Mouse (Mus musculus): ENCODE measurements at regions not wholly inside any gene's neighbourhood (a gene's known extent, or its start where the extent isn't known, plus 50 kb on each side); places are given as distances from the start of the nearest gene placed in this dataset.
A peak's percentile ranks its signal among the peaks of the same experiment; 100 is the strongest.
"Not testable (repeated sequence)": the region's sequence is repeated elsewhere in the genome, so short reads cannot be mapped to it uniquely, and the experiment has no call there.

GRCm38 (mm10) chr14:48583516-48583915, 90.1 kb downstream of the Otx2 start:
- no peak overlapping the region for H3K4me3 ChIP-seq (ENCODE audit: low read depth, low read length)
- H3K4me1 ChIP-seq (replicated peaks; ENCODE audit: control insufficient read depth, insufficient read depth, low read length) = peaks cover 3% of the 10 kb centered on the region
- ATAC-seq (replicated peaks; ENCODE audit: low FRiP score) (no peak), DNase-seq (ENCODE audit: low spot score) (no peak)
- no peak overlapping the region for H3K9ac ChIP-seq (ENCODE audit: low read depth, low read length)
- no peaks in the 10 kb centered on the region for H3K9me3 ChIP-seq (ENCODE audit: control insufficient read depth, low read length)
- H3K27me3 ChIP-seq (replicated peaks; ENCODE audit: control insufficient read depth, insufficient read depth, low read length) = no peaks in the 10 kb centered on the region
- no peaks in the 10 kb centered on the region for H3K36me3 ChIP-seq (ENCODE audit: control insufficient read depth, insufficient read depth, low read length)
- 83% methylated on average over 3 of the region's 3 CpGs for WGBS
- no peak overlapping the region for H3K27ac ChIP-seq (ENCODE audit: low read depth, low read length)
- H3K4me2 ChIP-seq = no peak overlapping the region

- no peaks in the 10 kb centered on the region for H3K9me3 ChIP-seq (ENCODE audit: control insufficient read depth, low read length)
- H3K9ac ChIP-seq (ENCODE audit: low read depth, low read length) = no peak overlapping the region
- H3K4me1 ChIP-seq (replicated peaks; ENCODE audit: control insufficient read depth, insufficient read depth, low read length) = peaks cover 3% of the 10 kb centered on the region
- no peaks in the 10 kb centered on the region for H3K36me3 ChIP-seq (ENCODE audit: control insufficient read depth, insufficient read depth, low read length)
- no peaks in the 10 kb centered on the region for H3K27me3 ChIP-seq (replicated peaks; ENCODE audit: control insufficient read depth, insufficient read depth, low read length)
- DNase-seq (ENCODE audit: low spot score) (no peak), ATAC-seq (replicated peaks; ENCODE audit: low FRiP score) (no peak)
- no peak overlapping the region for H3K4me2 ChIP-seq
- WGBS = 65% methylated on average over 1 of the region's 1 CpGs
- no peak overlapping the region for H3K4me3 ChIP-seq (ENCODE audit: low read depth, low read length)
- no peak overlapping the region for H3K27ac ChIP-seq (ENCODE audit: low read depth, low read length)
Measured at GRCm38 (mm10) chr14:48582080-48582479, 91.5 kb downstream of the Otx2 start.

GRCm38 (mm10) chr14:48581308-48581707, 92.3 kb downstream of the Otx2 start:
- not testable (repeated sequence) for H3K4me3 ChIP-seq (ENCODE audit: low read depth, low read length); H3K36me3 ChIP-seq (ENCODE audit: control insufficient read depth, insufficient read depth, low read length); H3K9ac ChIP-seq (ENCODE audit: low read depth, low read length); ATAC-seq (replicated peaks; ENCODE audit: low FRiP score); H3K27me3 ChIP-seq (replicated peaks; ENCODE audit: control insufficient read depth, insufficient read depth, low read length); DNase-seq (ENCODE audit: low spot score); H3K27ac ChIP-seq (ENCODE audit: low read depth, low read length); H3K4me1 ChIP-seq (replicated peaks; ENCODE audit: control insufficient read depth, insufficient read depth, low read length); H3K4me2 ChIP-seq; H3K9me3 ChIP-seq (ENCODE audit: control insufficient read depth, low read length)
- 2% methylated on average over 2 of the region's 2 CpGs for WGBS

GRCm38 (mm10) chr14:48580396-48580795, 93.2 kb downstream of the Otx2 start:
- 20% methylated on average over 9 of the region's 9 CpGs for WGBS
- no peaks in the 10 kb centered on the region for H3K27me3 ChIP-seq (replicated peaks; ENCODE audit: control insufficient read depth, insufficient read depth, low read length)
- peak; percentile 93 for ATAC-seq (replicated peaks; ENCODE audit: low FRiP score)
- peak overlapping the region; percentile 38 for H3K4me2 ChIP-seq
- H3K36me3 ChIP-seq (ENCODE audit: control insufficient read depth, insufficient read depth, low read length) = no peaks in the 10 kb centered on the region
- no peak overlapping the region for H3K4me3 ChIP-seq (ENCODE audit: low read depth, low read length)
- DNase-seq (ENCODE audit: low spot score) = no peak
- no peaks in the 10 kb centered on the region for H3K9me3 ChIP-seq (ENCODE audit: control insufficient read depth, low read length)
- H3K27ac ChIP-seq (ENCODE audit: low read depth, low read length) = peak overlapping the region; percentile 13; the same call in 1 of the 2 replicates
- H3K9ac ChIP-seq (ENCODE audit: low read depth, low read length) = 0 out of 2 replicates have a peak overlapping the region, but pooled peaks have one; percentile 22
- H3K4me1 ChIP-seq (replicated peaks; ENCODE audit: control insufficient read depth, insufficient read depth, low read length) = peaks cover 3% of the 10 kb centered on the region

- Histone ChIP-seq H3K4me3 (ENCODE audit: low read depth, low read length) (no peak overlapping the region), H3K9me3 (ENCODE audit: control insufficient read depth, low read length) (no peaks in the 10 kb centered on the region), H3K36me3 (ENCODE audit: control insufficient read depth, insufficient read depth, low read length) (no peaks in the 10 kb centered on the region), H3K9ac (ENCODE audit: low read depth, low read length) (no peak overlapping the region), H3K27me3 (replicated peaks; ENCODE audit: control insufficient read depth, insufficient read depth, low read length) (no peaks in the 10 kb centered on the region), H3K4me1 (replicated peaks; ENCODE audit: control insufficient read depth, insufficient read depth, low read length) (peaks cover 3% of the 10 kb centered on the region), H3K4me2 (peak overlapping the region; percentile 38), H3K27ac (ENCODE audit: low read depth, low read length) (peak overlapping the region; percentile 13; the same call in 1 of the 2 replicates)
- no peak for DNase-seq (ENCODE audit: low spot score)
- ATAC-seq (replicated peaks; ENCODE audit: low FRiP score) = peak; percentile 72
- 63% methylated on average over 5 of the region's 5 CpGs for WGBS
Measured at GRCm38 (mm10) chr14:48579985-48580384, 93.6 kb downstream of the Otx2 start.

All from liver, embryonic 11.5 days (tissue).